Mouse (Mus musculus): ENCODE results near the gene Golga1.

Gene Golga1

DNA sequence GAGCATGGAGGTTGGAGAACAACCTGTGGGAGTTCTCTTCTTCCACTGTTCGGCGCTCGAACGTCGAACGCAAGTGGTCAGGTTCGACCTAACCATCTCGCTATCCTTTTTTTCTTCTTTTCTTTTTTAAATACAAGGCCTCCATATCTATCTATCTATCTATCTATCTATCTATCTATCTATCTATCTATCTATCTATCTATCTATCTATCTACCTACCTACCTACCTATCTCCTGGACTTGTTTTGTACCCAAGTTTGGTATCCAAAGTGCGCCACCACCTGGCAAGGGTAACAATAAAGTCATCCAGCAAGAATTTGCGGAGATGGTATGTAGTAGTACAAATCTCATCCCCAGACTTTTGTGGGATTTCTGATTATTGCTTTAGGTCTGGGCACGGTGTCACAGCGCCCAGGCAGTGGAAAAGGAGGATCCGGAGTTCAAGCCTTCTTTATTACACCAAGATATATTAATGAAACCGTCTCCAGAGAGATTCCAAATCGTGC is 59.7 kb downstream of the Golga1 start, which contains the start of gene Rpl35:
Gene Rpl35, minus strand, starts transcription at position 51 of the 506 bp plus-strand sequence.
- DNase-seq, result no peak

DNA sequence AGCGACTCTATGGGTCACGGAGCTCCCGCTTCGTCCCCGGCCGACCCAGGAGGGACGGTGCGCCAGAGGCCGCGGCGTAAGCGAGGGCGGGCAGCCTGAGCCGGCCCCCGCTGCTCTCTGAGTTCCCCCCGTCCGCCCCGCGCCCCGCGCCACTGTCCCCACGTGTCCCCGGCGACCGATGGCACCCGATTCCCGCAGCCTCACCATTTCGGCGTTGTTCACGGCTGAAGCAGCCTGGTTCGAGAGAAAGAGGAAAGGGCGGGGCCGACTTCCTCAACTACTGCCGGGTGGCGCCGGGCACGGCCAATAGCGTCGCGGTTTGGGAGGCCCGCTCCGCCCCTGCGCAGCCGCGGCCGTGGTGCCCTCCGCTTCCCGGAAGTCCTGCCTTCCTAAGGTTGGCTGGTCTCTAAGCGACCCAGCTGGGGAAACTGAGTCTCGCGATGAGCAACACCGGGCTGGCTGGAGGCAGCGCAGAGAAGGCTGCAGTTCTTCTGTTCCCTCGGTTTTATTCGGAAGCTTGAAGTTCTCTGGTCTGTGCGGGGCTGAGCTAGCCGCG is 60.4 kb downstream of the Golga1 start, which contains the start of gene Arpc5l:
Gene Arpc5l, plus strand, starts transcription at position 469 of the 556 bp plus-strand sequence.
- DNase-seq, result peak; percentile 92

DNA sequence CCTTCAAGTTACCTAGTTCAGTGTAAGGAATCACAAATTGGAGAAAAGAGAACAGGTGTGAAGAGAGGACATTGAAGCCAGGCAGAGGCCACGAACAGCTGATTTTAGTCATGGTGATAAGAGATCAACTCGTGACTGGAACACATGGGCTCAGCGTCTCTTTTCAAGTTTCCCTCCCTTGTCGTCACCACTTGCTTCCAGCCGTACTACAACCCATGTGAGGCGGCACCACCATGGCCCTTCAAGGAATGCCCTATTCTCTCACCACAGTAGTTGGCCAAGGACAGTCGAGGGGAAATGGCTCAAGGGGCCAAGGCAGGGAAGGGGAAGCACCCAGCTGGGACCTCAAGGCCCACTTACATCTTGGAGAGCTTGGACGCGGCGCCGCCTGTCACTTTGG is 61.0 kb downstream of the Golga1 start:
- no peak for DNase-seq

DNA sequence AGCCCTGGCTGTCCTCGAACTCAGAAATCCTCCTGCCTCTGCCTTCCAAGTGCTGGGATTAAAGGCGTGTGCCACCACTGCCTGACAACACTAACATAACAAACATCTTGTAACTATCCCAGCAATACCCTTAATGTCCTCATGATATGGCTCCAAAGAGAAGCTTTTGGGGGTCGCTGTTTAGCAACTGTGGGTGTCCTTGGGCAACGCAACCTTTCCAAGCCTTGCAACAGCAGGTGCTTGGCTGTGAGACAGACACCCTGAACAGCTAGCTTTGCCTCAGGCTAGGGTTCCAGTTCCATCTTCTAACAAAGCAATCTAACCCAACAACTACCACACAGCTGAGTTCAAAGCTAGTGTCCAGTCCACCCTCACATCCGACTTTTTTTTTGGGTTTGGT is 61.8 kb downstream of the Golga1 start:
- no peak for DNase-seq

- DNase-seq, result no peak
Measured at GRCm38 (mm10) chr2:39003106-39003505, 62.2 kb downstream of the Golga1 start.

DNA sequence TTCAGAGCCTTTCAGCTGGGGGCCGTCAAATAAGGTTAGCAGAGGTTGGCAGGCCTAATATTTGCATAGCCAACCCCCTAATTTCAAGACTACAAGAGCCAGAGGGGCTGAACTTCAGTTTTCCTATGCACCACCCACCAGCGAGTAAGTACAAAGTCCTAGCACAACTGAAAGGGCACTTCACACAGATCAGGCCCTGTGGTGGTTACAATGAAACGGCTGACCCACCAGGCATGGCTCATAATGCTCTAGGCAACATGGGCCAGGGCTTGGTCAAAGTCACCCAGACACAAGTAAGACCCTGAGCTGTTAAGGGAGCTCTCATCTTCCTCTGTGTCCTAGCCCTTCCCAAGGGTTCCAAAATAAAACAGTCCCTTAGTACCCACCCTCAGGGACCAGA is 63.5 kb downstream of the Golga1 start:
- DNase-seq, result no peak

DNA sequence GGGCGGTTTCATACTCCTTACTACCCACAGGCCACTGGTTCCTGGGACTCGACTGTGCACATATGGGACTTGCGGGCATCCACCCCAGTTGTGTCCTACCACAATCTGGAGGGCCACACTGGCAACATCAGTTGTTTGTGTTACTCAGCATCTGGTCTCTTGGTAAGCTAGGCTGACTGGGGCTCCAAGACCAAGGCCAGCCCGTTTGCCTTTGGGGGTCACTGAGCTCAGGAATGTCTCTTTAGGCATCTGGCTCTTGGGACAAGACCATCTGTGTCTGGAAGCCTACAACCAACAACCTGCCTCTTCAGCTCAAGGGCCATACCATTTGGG is 64.8 kb downstream of the Golga1 start:
- DNase-seq, result no peak

- DNase-seq, result no peak
Measured at GRCm38 (mm10) chr2:38999910-39000586, 65.3 kb downstream of the Golga1 start.

DNA sequence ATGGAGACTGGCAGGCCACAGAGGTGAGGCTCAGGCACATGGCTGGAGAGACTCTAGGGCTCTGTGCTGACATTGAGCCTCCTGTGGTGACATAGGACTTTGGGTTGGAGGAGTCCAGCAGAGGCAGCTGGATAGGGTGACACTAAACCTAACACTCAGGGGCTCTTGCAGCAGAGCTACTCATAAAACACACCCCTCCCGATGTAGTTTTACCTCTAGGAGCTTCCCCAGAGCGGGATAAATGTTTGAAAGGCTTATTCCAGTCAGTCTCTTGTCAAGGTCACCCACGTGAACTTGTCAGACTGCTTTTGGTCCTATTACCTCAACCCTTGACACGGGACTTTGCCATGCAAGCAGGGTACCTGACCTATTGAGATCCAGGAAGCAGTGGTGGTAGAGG is 66.0 kb downstream of the Golga1 start:
- no peak for DNase-seq

DNA sequence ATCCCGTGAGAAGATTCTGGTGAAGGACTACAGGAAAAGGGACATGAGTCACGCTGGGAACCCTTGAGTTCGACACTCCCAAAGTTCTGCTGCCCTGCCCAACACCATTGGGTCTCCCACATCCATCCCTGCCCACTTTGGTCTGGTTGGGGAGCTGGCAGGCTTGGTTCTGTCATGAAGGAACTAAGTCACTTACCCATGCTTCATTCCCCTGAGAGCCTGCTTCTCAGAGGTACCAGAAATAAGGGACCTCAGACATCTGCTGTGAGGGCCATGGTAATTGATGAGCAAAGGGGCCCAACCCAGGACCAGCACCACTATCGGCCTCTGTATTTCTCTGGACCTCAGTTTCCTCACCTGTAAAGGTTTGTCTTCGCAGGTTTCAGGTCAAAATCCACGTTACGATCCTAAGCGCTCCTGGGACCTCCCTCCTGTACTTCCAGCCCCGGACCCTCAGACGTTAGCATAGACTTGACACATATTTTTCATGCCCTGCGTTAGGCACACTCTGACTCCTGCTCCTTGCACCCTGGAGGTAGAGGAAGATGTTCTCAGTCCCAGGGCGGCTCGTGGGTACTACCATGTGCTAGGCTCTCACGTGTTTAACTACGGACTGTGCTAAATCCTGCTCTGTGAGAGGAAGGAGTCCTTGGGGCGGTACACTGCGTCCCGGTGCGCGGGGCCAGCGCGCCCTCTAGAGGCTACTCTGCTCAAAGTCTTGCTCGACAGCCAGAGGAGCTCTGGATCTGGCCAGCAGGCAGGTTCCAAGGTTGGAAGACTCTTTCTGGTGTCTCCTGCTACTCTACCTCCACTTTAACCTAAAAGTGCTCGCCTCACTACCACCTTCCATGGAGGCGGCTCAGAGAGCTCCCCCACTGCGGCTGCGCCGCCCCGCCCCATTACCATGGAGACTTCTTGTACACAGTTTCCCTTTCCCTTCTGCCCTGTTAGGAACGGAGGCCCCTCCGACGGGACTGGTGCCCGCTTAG is 67.7 kb downstream of the Golga1 start, which contains the start of gene Wdr38:
Gene Wdr38, plus strand, starts transcription at position 91 of the 989 bp plus-strand sequence.
- DNase-seq, result peak; percentile 89

- DNase-seq, result peak; percentile 41
Measured at GRCm38 (mm10) chr2:38992452-38992851, 72.9 kb downstream of the Golga1 start.

DNA sequence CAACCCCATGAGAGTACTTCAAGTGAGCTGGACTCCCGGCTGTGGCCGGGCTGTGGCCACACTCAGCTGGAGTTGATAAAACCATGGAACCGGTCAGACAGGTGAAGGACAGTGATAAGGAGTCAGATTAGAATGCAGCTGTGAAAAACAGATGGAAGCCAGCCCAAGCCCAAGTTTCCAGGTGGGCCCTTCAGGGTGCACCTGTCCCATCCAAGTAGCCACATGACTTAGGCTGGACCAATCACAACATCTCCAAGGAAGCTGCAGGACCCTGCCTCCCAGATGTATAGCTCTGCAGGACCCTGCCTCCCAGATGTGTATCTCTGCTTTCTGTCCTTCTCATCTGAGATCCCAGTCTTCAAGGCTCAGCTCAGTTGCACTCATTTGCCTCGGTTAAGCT is 73.3 kb downstream of the Golga1 start:
- no peak for DNase-seq

DNA sequence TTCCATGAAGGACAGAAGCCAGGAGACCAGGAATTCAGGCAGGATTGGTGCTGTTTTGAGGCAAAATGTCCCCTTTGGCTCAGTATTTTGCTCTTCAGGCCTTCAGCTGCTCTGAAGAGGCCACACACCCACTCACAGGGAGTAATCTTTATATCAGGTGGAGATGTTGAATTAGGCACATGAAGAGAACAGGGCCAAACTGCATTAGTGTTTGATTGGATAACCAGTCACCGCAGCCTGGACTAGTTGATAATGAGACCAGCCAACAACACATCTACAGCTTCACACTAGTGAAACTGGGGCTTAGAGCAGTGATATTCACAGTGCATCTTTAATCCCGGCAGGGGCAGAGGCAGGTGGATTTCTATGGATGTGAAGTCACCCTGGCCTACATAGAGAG is 76.4 kb downstream of the Golga1 start:
- DNase-seq, result no peak

GRCm38 (mm10) chr2:38987803-38988510 is 77.4 kb downstream of the Golga1 start:
- DNase-seq, result no peak

GRCm38 (mm10) chr2:38987371-38987770 is 78.0 kb downstream of the Golga1 start:
- DNase-seq, result no peak

DNA sequence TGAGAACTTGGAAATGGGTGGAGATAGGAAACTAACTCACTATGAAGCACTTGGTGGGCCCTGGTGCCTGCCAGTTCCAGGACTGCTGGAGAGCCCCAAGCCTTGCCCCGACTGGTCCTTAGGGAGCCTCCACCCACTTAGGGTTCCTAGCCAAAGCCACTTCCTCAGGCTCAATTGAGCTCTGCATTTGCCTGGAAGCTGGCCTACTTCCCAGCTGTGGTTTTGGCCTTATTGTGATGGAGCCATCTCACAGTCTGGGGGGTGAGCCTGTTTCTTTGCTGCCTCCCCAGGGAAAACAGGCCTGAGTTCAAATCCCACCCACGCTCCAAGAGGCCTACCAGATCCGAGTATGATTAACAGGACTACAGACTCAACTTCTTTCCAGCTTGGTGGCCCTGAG is 78.8 kb downstream of the Golga1 start:
- DNase-seq, result no peak

DNA sequence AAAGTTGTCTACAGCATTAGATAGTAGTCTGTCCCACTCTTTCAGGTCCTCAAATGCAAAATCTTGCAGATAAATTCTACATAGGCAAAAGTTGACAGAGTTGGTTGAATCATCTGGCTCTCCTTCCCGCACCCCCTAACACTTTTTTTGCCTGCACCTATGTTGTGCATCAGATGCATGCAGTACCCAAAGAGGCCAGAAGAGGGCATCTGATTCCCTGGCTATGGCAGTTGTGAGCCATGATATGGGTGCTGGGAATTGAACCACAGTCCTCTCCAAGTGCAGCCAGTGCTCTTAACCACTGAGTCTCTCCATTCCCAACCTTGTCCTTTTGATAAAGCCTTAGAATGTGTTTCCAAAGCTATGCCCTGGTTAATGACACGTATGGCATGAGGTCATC is 81.9 kb downstream of the Golga1 start:
- no peak for DNase-seq

GRCm38 (mm10) chr2:38977837-38978236 is 87.5 kb downstream of the Golga1 start:
- DNase-seq, result no peak

GRCm38 (mm10) chr2:38975941-38976805 is 89.2 kb downstream of the Golga1 start:
- DNase-seq, result no peak

GRCm38 (mm10) chr2:38975181-38975580 is 90.2 kb downstream of the Golga1 start:
- DNase-seq, result no peak

DNA sequence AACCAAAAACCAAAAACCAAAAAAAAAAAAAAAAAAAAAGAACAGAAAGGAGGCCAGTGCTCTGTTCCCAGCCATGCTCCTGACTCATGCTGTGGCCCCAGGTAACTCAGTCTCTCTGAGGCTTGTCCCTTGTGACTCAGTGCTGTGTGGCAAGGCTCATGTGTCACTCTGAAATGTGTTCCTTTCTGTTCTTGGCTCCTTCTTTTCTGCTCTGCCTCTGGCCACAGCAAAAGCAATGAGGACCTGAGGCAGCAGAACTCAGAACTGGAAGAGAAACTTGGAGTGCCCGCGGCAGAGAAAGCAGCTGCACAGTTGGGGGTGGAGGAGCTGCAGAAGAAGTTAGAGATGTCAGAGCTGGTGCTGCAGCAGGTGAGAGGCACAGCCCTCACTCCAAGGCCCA is 91.2 kb downstream of the Golga1 start:
- no peak for DNase-seq

DNA sequence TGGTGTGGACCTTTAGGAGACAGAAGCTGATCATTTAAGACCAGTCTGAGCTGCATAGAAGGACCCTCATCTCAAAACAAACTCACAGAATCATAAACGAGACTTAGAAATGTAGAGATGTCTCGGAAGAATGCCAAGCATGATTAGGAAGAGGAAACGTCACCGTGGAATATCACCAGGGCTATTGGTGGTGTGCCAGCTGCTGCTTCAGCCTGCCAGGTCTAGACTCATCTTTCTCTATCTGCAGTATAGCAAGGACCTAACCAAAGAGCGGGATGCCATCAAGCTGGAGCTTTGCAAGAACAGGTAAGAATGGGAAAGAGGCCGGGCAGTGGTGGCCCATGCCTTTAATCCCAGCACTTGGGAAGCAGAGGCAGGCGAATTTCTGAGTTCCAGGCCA is 91.6 kb downstream of the Golga1 start:
- DNase-seq, result peak; percentile 34
